Mouse (Mus musculus) neural tube, embryonic 13.5 days (tissue): Measurements from ENCODE around the gene Arhgef11. TPM values are rescaled to one million over a fixed set of nuclear protein-coding genes. Genes with fewer than 3 reads are reported as not detected.

Experiments
- ATAC-seq: fragments of 200-750 bp; cut with Nextera tagmentation; 2 replicates; pipeline ENCODE4 v1.8.0; 2017; ENCODE audit warnings: low read depth, mild to moderate bottlenecking, moderate TSS enrichment, moderate library complexity
- H3K27ac ChIP-seq: fragments of 300-500 bp; sonication (generic); replicated peaks from 2 replicates; pipeline ENCODE4 v1.5.1; 2015; ENCODE audit warnings: moderate library complexity, mild to moderate bottlenecking, inconsistent platforms
- H3K27me3 ChIP-seq: fragments of 300-500 bp; sonication (generic); 2 replicates; pipeline ENCODE4 v1.6.1; 2015; ENCODE audit warnings: mild to moderate bottlenecking, inconsistent platforms
- H3K36me3 ChIP-seq: fragments of 300-500 bp; sonication (generic); 2 replicates; pipeline ENCODE4 v1.6.1; 2015; ENCODE audit warnings: mild to moderate bottlenecking, inconsistent platforms
- H3K4me1 ChIP-seq: fragments of 300-500 bp; sonication (generic); replicated peaks from 2 replicates; pipeline ENCODE4 v1.6.1; 2015; ENCODE audit warnings: inconsistent platforms
- H3K4me2 ChIP-seq: fragments of 300-500 bp; sonication (generic); 2 replicates; pipeline ENCODE4 v1.6.1; 2015; ENCODE audit warnings: inconsistent platforms, mild to moderate bottlenecking, moderate library complexity
- H3K4me3 ChIP-seq: fragments of 300-500 bp; sonication (generic); 2 replicates; pipeline ENCODE4 v1.5.1; 2015; ENCODE audit warnings: mild to moderate bottlenecking, inconsistent platforms
- H3K9ac ChIP-seq: fragments of 300-500 bp; sonication (generic); 2 replicates; pipeline ENCODE4 v1.6.1; 2015; ENCODE audit warnings: moderate library complexity, mild to moderate bottlenecking, inconsistent platforms
- H3K9me3 ChIP-seq: fragments of 300-500 bp; sonication (generic); 2 replicates; pipeline ENCODE4 v1.6.1; 2016; ENCODE audit warnings: inconsistent platforms
- WGBS: fragments of 180-500 bp; shearing (Covaris S2); methylation state at CpG from one replicate; pipeline ENCODE4 v1.1.7; 2015; 5-methylcytosine and 5-hydroxymethylcytosine counted together
- polyA plus RNA-seq: library from polyadenylated mRNA; unstranded; fragments of >200 nt; fragmentation: Nextera tagmentation; extraction: Ambion mirVana; gene quantifications from 2 replicates; pipeline ENCODE4 v1.2.1, GENCODE M21; 2015

Gene Arhgef11
- polyA plus RNA-seq, 1 experiment from 2014 or later = 22.0 TPM

- WGBS = 14% methylated on average over 5 of the region's 5 CpGs
- 0 out of 2 replicates have a peak, but pooled peaks cover 1% of the 10 kb centered on the region for H3K27me3 ChIP-seq
- no peak overlapping the region for H3K27ac ChIP-seq
- H3K4me1 ChIP-seq = peaks cover 14% of the 10 kb centered on the region
- no peaks in the 10 kb centered on the region for H3K9me3 ChIP-seq
- no peak overlapping the region; the same call in 1 of the 2 replicates for H3K9ac ChIP-seq
- H3K36me3 ChIP-seq = no peaks in the 10 kb centered on the region
- no peak overlapping the region for H3K4me2 ChIP-seq
- ATAC-seq = no peak
- H3K4me3 ChIP-seq = no peak overlapping the region
Measured at GRCm38 (mm10) chr3:87749036-87749435, 131.7 kb downstream of the Arhgef11 start.

- no peak overlapping the region for H3K4me2 ChIP-seq
- H3K9ac ChIP-seq = no peak overlapping the region
- peaks cover 9% of the 10 kb centered on the region for H3K27me3 ChIP-seq
- WGBS = 92% methylated on average over 12 of the region's 12 CpGs
- no peak overlapping the region for H3K27ac ChIP-seq
- H3K36me3 ChIP-seq = no peaks in the 10 kb centered on the region
- no peaks in the 10 kb centered on the region for H3K9me3 ChIP-seq
- no peak for ATAC-seq
- H3K4me1 ChIP-seq = peaks cover 11% of the 10 kb centered on the region
- H3K4me3 ChIP-seq = no peak overlapping the region
Measured at GRCm38 (mm10) chr3:87749977-87750376, 132.6 kb downstream of the Arhgef11 start.

DNA sequence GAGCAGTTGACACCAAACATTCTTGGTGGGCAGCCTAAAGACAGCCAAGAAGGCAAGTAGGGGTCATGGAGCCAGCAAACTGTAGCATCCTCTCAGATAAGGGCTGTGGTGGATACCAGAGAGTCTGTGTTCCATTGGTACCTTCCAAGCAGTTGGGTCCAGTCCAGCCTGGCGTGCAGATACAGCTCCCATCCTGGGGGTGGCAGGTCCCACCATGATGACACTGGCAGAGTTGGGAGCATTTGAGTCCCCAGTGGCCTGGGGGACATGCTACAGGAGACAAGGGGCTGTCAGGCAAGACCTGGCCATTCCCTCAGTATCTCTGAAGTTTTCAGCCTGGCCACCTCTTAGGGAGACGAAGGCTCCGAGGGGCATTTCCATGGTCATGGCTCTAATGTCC, 135.2 kb downstream of the Arhgef11 start:
- Histone ChIP-seq H3K27me3 (peaks cover 23% of the 10 kb centered on the region), H3K4me3 (no peak overlapping the region)
- 95% methylated on average over 3 of the region's 3 CpGs for WGBS

GRCm38 (mm10) chr3:87753829-87754228, 136.5 kb downstream of the Arhgef11 start:
- WGBS = 85% methylated on average over 13 of the region's 13 CpGs
- Histone ChIP-seq H3K4me1 (peaks cover 7% of the 10 kb centered on the region), H3K9me3 (no peaks in the 10 kb centered on the region), H3K9ac (no peak overlapping the region), H3K4me3 (no peak overlapping the region), H3K27ac (no peak overlapping the region), H3K36me3 (no peaks in the 10 kb centered on the region), H3K4me2 (no peak overlapping the region), H3K27me3 (peaks cover 23% of the 10 kb centered on the region)
- no peak for ATAC-seq

More for the DNA sequence above, 135.2 kb downstream of the Arhgef11 start:
- Histone ChIP-seq H3K9ac (no peak overlapping the region), H3K36me3 (no peaks in the 10 kb centered on the region), H3K9me3 (no peaks in the 10 kb centered on the region), H3K4me1 (peaks cover 10% of the 10 kb centered on the region), H3K27ac (no peak overlapping the region), H3K4me2 (no peak overlapping the region)
- ATAC-seq = no peak

DNA sequence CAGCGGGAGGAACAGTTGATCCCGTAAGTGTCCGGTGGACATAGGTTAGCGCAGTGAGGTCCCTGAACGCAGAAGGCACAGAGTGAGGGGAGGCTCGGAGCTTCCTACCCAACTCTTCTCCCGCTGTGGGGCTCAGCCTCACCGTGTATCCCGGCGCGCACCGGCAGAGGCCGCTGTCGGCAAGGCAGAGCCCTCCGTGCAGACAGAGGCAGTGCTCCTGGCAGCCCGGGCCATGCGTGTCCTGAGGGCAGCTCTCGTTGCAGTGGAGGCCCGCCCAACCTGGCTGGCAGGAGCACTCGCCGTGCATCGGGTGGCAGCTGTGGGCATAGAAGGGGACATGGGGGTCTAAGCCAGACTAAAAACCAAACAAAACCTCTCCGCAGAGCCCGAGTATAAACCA, 138.6 kb downstream of the Arhgef11 start:
- Histone ChIP-seq H3K4me1 (peaks cover 7% of the 10 kb centered on the region), H3K9me3 (no peaks in the 10 kb centered on the region), H3K4me2 (peak overlapping the region; percentile 51), H3K9ac (peak overlapping the region; percentile 60), H3K36me3 (no peaks in the 10 kb centered on the region), H3K4me3 (peak overlapping the region; percentile 28), H3K27ac (no peak overlapping the region), H3K27me3 (peaks cover 23% of the 10 kb centered on the region)
- WGBS = 4% methylated on average over 24 of the region's 24 CpGs
- ATAC-seq = peak; percentile 90

DNA sequence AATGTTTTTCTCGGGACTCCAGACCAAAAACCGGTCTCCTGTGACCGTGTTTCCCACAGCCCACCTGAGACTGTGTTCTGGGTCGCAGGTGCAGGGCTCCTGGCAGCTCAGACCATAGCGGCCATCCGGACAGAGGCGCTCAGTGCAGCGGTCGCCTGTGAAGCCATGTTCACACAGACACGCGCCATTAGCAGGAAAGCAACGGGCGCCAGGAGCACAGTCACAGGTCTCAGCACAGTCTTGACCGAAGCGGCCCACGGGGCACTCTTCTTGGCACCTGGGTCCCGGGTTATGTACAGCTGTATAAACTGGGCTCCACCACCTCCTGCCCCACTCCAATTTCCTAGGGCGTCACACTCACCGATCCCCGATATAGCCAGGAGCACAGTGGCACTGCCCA, 139.1 kb downstream of the Arhgef11 start:
- Histone ChIP-seq H3K27me3 (peaks cover 23% of the 10 kb centered on the region), H3K27ac (no peak overlapping the region), H3K4me1 (peaks cover 7% of the 10 kb centered on the region), H3K9ac (peak overlapping the region; percentile 60), H3K4me3 (peak overlapping the region; percentile 28), H3K36me3 (no peaks in the 10 kb centered on the region), H3K4me2 (peak overlapping the region; percentile 51), H3K9me3 (no peaks in the 10 kb centered on the region)
- ATAC-seq = peak; percentile 32; the same call in 1 of the 2 replicates
- 44% methylated on average over 20 of the region's 20 CpGs for WGBS

- no peaks in the 10 kb centered on the region for H3K9me3 ChIP-seq
- ATAC-seq = no peak
- peaks cover 14% of the 10 kb centered on the region for H3K4me1 ChIP-seq
- no peak overlapping the region for H3K4me2 ChIP-seq
- H3K36me3 ChIP-seq = no peaks in the 10 kb centered on the region
- no peak overlapping the region for H3K9ac ChIP-seq
- H3K27me3 ChIP-seq = peaks cover 23% of the 10 kb centered on the region
- no peak overlapping the region for H3K27ac ChIP-seq
- H3K4me3 ChIP-seq = no peak overlapping the region
- 33% methylated on average over 4 of the region's 5 CpGs for WGBS
Measured at GRCm38 (mm10) chr3:87758641-87759040, 141.3 kb downstream of the Arhgef11 start.

DNA sequence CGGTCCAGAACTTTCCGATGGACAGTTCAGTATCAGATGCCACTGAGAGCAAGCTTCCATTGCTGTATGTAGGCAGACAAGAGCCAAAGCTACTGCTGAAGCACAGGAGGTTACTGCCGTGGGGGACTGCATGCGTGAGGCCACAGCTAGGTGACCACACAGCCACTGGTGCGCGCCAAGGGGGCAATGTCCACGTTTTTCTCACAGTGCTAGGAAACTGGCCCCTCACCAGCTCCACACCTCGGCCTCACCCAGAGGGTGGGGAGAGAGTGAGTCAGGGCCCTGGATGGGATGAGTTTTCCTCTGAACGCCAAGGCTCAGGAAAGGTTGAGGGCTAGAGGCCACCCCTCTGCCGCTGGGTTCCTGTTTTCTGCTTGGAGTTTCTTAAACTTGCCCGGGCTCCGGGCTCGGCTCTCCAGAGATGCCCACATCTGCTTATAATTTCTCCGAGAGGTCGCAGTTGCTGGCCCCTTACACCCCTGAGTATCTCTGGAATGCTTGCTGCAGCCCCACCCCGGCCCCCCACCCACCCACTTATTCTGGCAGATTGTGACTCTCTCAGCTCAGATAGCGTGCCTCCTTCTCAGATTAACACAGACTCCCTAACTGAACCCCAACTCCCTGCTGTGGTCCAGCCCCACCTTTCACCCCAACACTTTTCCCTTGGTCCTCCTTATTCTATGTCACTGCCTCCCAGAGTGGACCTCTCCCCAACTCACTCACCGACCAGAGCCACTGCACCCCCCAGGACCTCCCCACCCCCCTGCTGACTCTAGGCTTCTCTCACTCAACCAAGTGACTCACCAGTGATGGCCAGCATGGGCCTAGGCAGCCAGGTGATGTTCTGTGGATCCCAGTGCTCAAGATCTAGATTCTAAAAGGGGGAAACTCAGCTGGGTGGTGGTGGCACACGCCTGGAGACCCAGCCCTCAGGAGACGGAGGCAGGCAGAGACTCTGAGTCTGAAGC, 144.3 kb downstream of the Arhgef11 start:
- H3K4me3 ChIP-seq = no peak overlapping the region
- peaks cover 26% of the 10 kb centered on the region for H3K27me3 ChIP-seq
- no peak overlapping the region for H3K9ac ChIP-seq
- no peaks in the 10 kb centered on the region for H3K9me3 ChIP-seq
- no peaks in the 10 kb centered on the region for H3K36me3 ChIP-seq
- no peak overlapping the region for H3K4me2 ChIP-seq
- H3K4me1 ChIP-seq = peaks cover 21% of the 10 kb centered on the region
- no peak for ATAC-seq
- no peak overlapping the region for H3K27ac ChIP-seq
- 78% methylated on average over 20 of the region's 20 CpGs for WGBS

GRCm38 (mm10) chr3:87763202-87763601, 145.8 kb downstream of the Arhgef11 start:
- ATAC-seq = no peak
- H3K4me3 ChIP-seq = no peak overlapping the region
- H3K9ac ChIP-seq = no peak overlapping the region
- no peaks in the 10 kb centered on the region for H3K9me3 ChIP-seq
- H3K4me1 ChIP-seq = peaks cover 27% of the 10 kb centered on the region
- peak overlapping the region; percentile 39; the same call in 1 of the 2 replicates for H3K4me2 ChIP-seq
- peaks cover 34% of the 10 kb centered on the region for H3K27me3 ChIP-seq
- peak overlapping the region; percentile 67 for H3K27ac ChIP-seq
- 59% methylated on average over 4 of the region's 4 CpGs for WGBS
- H3K36me3 ChIP-seq = no peaks in the 10 kb centered on the region

DNA sequence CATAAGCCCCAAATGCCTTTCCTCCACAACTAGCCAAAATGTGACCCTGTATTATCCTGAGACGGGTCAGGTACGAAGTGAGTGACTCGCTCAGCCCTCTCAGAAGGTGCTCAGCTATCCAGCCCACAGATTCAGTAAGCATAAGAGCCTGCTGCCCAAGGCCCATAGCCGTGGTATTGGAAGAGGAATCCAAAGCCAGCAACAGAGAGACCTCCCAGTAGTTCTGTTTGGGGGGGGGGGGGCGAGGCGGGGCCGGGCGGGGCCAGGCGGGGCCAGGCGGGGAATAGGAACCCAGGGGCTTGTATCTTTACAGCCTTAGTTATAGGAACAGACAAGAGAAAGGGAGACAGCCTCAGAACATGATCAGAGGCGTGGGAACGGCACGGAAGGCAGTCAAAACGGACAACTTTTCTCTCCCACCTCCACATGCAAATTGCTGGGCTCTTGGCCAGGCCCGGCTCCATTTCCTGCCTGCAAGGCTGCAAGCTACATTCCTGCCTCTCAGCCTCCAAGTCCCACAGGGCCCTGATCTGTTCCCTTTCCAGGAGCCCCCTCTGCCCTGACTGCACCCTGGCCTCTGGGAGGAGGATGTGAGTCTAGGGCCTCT, 146.4 kb downstream of the Arhgef11 start:
- Histone ChIP-seq H3K4me3 (no peak overlapping the region), H3K27me3 (peaks cover 40% of the 10 kb centered on the region), H3K4me2 (peak overlapping the region; percentile 39), H3K4me1 (peaks cover 28% of the 10 kb centered on the region), H3K36me3 (no peaks in the 10 kb centered on the region), H3K9me3 (no peaks in the 10 kb centered on the region), H3K9ac (peak overlapping the region; percentile 50), H3K27ac (peak overlapping the region; percentile 67)
- peak; percentile 35; the same call in 1 of the 2 replicates for ATAC-seq
- 15% methylated on average over 15 of the region's 15 CpGs for WGBS

- peak overlapping the region; percentile 39 for H3K4me2 ChIP-seq
- no peaks in the 10 kb centered on the region for H3K9me3 ChIP-seq
- WGBS = 36% methylated on average over 10 of the region's 10 CpGs
- no peak overlapping the region for H3K4me3 ChIP-seq
- peaks cover 47% of the 10 kb centered on the region for H3K27me3 ChIP-seq
- no peaks in the 10 kb centered on the region for H3K36me3 ChIP-seq
- peaks cover 30% of the 10 kb centered on the region for H3K4me1 ChIP-seq
- H3K27ac ChIP-seq = peak overlapping the region; percentile 67
- ATAC-seq = no peak
- H3K9ac ChIP-seq = peak overlapping the region; percentile 49
Measured at GRCm38 (mm10) chr3:87764506-87764905, 147.1 kb downstream of the Arhgef11 start.

DNA sequence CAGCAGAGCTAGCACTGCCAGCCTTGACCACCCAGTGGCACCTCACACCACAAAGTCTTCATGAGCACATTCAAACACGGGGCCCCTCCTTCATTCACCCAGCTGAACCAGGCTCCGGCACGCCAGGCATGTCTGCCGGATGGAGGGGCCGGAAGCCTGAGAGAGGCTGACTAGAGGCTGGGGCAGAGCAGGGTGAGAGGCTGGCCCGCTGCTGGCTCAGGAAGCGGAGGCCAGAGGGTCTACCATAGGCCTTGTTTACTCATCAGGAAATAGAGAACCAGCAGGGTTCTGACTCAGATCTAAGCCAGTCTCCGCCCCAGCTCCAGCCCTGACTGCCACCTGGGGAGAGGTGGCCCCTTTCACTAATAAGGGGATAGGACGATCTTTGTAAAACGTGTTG, 147.7 kb downstream of the Arhgef11 start:
- no peak for ATAC-seq
- H3K36me3 ChIP-seq = no peaks in the 10 kb centered on the region
- 20% methylated on average over 10 of the region's 10 CpGs for WGBS
- H3K4me1 ChIP-seq = peaks cover 30% of the 10 kb centered on the region
- H3K4me3 ChIP-seq = no peak overlapping the region
- H3K27me3 ChIP-seq = peaks cover 52% of the 10 kb centered on the region
- H3K9me3 ChIP-seq = no peaks in the 10 kb centered on the region
- peak overlapping the region; percentile 39 for H3K4me2 ChIP-seq
- peak overlapping the region; percentile 67 for H3K27ac ChIP-seq
- peak overlapping the region; percentile 49 for H3K9ac ChIP-seq
